Mouse (Mus musculus) urinary bladder, postnatal 4 days (tissue): ENCODE measurements at regions not wholly inside any gene's neighbourhood (a gene's known extent, or its start where the extent isn't known, plus 50 kb on each side); places are given as distances from the start of the nearest gene placed in this dataset.

Experiments used
- DNase-seq, 2 experiments: peaks; one replicate each; pipeline ENCODE4 v3.0.0; 2021 to 2022; ENCODE audit warnings: low spot score in 2 of 2

DNA sequence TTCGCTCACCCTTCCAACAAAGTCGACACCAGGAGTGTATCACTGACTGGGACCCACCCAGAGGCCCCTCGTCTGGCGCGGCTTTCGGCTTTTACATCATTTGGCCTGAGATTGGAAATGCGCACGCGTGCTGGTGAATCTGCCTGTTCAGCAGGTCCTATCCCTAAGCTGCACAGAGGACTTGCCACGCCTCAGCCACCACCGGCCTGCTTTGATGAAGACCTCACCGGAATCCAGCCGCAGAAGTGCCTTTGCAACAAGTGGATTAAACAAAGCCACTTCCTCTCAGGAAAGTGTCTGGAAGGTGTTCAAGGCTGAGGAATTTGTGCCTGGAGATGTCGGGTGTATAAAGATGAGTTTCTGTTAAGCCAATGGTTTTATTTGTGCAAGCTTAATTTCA lies 143.3 kb upstream of the Zc3h12a start:
- DNase-seq, result no peak

DNA sequence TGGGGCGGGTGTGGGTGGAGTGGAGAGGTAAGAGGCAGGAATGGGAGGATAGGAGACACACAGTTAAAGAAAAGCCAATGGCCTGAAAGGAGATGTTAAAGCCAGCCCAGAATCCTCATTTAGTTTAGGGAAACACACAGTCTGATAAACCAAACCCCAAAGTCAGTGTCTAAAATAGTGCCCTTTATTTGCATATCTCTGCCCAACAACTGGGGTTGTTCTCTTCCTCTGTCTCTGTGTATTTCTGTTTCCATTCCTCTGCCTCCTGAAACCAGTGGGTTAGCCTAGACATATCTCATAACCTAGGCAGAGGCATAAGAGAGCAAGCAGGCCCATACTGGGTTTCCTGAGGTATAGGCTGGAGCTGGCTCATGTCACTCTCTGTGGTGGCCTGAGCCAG lies 138.6 kb upstream of the Zc3h12a start:
- DNase-seq, result no peak

DNA sequence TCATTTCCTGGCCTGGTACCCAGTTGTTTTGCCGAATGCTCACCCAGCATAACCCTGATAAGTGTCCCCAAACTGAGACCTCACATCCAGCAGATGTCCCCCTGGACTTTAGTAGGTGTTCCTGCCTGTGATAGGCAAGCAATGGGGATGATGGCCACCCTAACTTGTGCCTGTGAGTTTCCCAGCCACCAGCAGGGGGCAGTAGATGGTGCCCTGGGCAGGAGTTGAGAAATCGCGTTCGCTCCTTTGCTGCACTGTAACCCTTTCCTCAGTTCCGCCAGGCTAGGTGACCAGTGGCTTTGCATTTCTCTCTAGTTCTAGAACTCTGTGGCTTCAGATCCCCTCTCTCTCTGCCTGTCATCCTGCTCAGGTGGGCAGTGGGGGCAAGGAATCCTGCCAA lies 137.9 kb upstream of the Zc3h12a start:
- DNase-seq, result no peak

DNA sequence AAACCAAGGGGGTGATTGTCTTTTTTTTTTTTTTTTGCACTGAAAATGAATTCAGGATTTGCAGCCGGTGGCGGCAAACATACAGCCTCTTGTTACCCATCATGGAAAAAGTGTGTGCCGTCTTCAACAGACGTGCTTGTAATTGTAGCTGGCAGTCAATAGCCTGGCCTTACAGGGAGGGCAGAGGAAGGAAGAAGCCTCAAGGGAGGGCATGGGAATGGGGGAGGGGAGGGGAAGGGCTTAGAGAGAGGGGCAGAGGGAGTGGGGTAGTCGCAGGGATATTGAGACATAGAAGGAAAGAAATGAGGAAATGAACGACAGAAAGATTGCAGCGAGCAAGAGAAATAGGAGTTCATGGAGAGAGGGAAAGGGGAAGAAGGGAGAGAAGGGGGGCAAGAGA lies 137.4 kb upstream of the Zc3h12a start:
- DNase-seq, result no peak

DNA sequence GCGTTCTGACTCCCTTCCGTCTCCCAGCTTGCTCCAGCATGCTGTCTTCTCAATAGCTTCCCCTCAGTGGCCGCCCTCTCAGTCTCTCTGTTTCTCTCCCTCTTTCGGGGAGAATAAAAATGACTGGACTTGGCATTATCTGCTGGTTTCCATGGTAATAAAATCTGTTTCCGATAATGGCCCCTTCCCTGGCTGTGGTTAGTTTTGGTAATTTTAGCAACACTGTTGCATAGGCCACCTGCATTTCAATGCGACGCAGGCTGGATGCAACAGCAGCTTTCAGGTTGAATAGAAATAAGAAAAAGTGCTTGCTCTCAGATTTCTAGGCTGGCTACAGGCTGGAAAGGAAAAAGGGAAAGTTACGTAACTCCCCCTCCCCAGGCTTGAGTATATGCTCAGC lies 133.9 kb upstream of the Zc3h12a start:
- no peak for DNase-seq

DNA sequence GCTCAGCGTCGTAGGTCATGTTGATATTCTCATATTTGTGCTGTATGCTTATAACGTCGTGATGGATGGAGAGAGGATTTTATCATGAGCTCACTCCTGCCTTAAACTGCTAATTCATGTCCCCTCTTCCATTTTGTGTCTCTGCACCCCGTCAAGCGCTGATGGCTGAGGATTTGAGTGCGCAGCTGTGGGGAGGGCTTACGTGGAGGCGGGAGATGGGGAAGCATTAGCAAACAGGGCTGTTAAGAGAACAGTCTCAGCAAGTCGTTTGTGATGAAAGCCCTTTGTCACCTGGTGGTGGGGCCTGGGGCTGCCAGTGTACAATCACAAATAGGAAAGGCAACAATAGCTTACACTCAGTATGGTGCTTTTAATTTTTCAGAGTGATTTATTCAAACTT lies 131.7 kb upstream of the Zc3h12a start:
- no peak for DNase-seq

DNA sequence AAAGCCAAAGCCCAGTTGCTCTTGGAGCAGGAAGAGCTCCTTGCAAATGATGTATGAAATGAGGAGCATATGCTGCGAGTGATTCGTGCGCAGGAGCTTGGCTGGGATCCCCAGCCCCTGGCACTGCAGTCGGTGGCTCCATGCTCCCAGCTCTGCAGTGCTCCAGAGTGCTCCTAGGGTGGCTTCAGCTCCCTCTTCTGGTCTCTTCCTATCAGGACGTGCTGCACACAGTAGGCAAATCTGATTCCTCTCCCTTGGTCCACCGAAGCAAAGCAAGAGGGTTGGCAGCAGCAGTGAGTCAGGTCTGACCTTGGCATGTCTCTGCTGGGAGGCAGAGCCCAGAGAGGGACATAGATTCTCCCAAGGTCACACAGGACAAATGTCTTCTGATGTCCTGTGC lies 130.3 kb upstream of the Zc3h12a start:
- DNase-seq, result no peak

DNA sequence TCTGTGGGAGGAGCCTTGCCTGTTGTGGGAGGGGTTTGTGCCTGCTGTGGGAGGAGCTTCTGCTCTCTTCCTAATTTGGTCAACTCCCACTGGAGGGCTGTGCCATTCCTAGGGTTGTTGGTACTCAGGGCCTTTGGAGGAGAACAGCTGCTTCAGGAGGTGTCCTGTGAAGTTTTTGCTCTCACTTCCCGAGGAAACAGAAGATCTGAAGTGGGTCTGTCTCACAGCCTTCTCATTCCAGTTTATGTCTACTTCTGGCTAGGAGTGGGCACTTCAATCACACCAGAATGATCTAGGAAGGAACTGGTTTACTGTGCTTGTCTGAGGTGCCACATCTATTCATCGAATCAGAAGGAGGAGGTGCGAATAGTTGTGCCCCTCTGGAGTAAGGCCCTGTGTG lies 125.5 kb upstream of the Zc3h12a start:
- DNase-seq, result no peak

DNA sequence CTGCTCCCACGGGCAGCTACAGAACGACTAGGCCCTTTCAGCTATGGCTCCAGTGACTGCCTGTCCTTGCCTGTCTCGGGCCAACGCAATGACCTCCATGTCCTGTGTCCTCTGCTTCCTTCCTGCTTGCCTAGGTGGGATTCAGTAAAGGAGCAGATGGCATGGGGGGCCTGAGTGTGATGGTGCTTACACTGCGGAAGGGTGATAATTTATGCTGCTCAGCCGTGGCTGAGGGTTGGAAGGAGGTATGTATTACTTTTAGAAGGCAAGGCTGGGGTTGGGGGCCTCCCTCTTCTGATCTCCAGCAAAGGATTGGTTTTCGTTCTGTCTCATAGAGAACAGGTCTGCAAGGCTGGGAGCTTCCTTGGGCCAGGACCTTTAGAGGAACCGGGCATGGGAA lies 124.6 kb upstream of the Zc3h12a start:
- DNase-seq, result no peak

DNA sequence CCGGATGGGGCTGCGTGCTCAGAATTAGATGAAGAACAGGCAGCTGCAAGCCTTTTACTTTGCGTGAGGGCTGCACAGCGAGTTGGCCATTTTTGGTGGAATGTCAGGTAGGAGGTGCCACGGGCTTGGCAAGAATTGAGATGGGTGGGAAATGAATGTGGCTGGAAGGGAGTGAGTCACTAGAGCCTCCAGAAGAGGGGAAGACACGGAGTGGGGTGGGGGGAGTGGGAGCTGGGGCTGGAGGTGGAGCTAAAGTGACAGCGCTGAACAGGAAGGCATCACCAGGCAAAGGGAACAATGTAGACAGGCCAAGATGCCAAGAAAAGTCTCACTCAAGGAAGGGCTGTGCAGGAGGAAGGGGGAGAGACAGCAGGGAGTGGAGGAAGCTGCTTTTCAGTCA lies 121.4 kb upstream of the Zc3h12a start:
- DNase-seq, result no peak

DNA sequence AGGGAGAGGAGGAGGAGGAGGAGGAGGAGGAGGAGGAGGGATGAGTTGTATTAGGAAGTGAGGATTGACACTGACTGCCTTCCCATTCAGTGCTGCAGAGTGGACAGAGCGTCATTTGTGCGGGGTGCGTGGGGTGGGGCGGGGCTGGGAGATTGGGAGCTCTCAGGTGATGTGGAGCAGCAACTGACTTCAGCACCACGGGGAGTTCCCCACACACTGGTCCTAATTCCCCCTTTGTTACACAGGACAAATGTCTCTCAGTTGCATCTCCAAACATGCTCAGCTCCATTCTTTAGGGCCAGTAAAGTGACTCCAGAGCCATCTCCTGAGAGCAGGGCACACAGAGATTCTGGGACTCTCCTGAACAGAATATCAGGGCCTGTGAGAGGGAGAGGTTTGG lies 118.5 kb upstream of the Zc3h12a start:
- no peak for DNase-seq

DNA sequence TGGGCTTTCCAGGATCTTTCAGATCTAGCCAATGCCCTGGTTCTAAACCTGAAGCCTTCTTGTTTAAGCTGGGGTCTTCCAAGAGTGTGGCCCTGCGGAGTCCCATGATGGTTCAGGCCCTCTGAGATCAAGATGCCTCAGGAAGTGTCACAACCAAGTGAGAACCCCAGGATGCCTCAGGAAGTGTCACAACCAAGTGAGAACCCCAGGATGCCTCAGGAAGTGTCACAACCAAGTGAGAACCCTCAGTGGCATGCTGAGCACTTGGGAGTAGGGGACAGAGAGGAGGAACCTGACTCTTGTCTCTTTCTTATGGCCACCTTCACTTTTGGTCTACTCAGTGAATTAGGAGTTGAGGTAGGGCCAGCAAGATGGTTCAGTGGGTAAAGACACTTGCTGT lies 114.9 kb upstream of the Zc3h12a start:
- DNase-seq, result no peak

DNA sequence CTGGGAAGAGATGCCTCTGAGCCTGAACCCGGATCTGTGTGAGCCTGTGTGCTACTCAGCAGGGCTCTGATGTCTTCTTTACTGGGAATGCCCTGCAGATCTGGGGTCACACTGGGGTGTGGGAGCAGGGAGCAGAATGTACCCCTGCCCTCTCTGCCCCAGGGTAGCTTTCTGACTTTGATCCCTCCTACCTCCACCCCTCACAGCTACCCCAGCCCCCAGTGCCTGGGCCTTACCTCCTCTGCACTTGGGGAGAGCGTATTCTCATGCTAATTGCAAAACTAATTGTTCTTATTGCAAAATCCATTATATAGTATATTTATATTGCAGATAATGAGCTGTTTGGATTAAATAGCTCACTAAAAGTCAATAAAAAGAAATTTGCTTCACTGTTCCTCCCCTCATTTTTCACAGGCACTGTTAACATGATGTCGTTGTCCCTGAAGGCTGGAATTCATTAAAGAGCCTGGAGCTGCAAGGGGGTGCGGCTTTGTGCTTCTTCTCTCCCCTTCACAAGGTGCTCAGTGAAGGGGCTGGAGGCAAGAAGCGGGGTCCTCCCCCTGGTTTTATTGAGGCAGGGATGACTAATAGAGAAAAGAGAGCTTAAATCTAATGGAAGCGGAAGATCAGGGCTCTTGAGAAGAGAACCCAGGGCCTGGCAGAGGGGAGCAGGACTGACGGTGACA lies 114.1 kb upstream of the Zc3h12a start:
- DNase-seq, result no peak

DNA sequence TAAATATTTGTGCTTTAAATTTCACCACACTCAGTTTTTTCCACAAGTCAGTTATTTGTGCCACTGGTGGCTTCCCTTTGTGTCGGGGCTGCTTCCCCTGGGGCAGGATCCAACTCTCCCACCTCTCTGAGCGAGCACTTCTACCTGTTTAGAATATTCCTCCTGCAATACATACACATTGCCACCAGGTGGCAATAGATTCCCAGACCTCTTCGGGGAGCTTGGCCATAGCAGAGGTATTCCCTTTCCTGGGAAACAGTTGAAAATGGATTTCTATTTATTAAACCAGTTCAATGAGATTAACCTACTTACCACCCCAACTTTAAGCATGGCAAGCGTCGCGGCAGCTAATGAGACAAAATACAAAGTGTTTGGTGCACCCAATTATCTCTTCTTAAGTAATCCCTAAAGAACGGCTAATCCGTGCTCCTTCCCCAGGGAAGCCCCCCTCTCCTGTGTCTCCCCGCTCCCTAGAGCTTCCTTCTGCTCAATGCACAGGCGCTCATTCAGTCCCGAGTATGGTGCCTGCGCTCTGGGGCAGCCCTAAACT lies 104.1 kb upstream of the Zc3h12a start:
- no peak for DNase-seq

DNA sequence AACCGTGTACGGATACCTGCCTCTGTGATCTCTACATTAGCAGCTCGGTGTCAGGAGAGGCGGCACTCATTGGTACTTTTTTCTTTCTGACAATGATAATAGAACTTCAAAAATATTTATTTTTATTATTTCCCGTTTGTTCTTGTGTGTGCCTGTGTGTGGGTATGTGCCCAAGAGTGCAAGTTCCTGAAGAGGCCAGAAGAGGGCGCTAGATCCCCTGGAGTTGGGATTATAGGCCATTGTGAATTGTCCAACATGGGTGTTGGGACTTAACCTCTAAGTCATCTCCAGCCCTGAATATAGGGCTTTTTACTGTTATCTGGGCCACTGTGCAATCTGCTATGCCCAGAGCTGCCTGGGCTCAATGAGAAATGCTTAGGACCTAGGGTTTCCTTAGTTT lies 99.6 kb upstream of the Zc3h12a start:
- no peak for DNase-seq

DNA sequence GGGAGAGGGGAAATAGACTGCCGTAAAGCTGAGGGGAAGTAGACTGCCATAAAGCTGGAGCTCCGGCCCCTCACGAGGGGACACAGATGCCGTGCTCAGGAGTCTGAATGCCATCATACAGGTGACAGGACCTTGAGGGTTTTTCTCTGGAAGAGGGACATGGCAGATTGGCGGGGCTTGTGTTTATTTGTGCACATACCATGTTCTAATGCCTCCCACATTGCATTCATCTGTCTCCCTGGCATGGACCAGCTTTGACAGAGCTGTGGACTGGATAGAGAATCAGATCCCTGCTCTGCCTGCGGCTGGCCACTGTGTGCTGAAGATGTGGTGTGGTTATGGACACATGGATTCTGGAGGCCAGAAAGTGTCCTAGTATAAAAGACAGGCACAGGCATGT lies 95.3 kb upstream of the Zc3h12a start:
- no peak for DNase-seq

DNA sequence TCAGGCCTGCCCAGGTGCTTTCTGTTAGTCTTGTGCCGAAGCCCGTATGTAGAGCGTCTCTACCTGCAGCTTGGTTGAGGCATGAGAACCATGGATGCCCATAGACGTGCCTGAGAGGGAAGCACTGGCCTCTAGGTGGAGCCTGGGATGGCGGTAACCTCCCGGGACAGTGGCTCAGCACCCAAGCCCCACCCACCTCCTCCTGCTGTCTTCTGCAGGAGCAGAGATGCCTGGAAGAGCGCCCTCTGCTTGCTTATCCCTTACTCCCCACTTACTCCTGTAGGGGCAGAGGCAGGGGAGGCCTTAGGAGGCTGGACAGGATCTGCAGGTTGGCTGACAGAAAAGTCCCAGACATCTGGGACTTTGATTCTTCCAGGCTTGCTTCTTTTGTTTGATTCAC lies 92.7 kb upstream of the Zc3h12a start:
- DNase-seq, result no peak

DNA sequence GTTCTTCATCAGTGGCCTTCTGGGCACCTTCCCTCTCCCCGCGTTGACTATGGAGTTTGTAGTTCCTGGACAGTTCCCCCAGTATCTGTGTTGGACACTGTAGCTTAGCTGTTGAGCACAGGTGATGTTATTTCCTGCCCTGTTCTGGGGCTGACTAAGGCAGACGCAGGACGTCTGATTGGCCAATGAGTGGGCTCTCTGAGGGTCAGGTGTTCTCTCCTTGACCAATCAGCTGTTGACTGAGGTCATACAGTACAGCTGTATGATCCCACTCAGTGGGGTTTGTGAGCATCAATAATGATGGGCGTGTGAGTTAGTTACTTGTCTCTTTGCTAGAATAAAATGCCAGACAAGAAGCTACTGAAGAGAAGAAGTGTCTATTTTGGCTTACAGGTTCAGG lies 91.6 kb upstream of the Zc3h12a start:
- DNase-seq, result no peak

DNA sequence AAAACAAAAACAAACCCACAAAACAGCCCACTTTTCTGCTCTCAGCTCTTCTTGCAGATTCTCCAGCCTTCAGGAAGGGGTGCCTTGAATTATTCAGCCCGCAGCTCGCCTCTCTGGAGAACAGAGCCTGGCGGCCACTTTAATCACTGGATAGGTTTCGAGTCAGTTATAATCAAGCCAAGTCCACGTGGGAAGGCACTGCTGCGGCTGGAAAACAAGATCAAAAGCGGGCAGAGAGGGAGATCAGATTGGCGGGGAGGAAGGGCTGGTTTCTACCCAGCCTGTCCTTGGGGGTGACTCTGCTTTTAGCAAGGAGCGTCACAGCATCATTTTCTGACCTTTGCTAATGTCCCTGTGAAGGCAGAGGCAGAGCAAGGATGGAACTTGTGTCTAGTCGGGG lies 86.7 kb upstream of the Zc3h12a start:
- no peak for DNase-seq

DNA sequence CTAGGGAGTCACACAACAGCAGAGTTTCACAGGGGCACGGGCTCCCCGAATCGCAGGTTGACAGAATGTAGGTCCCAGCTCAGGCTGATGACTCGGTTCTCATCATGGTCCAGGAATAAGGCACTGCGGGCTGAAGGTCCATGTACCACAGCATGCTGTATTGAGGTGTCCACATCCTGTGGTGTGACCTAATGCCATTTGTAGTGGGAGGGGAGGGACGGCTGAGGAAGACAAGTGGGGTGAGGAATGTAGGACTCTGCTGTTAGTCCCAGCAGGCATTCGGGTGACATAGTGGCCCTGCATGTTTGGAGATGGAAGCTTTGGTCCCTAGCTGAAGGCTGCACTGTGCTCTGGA lies 84.5 kb upstream of the Zc3h12a start:
- no peak for DNase-seq

DNA sequence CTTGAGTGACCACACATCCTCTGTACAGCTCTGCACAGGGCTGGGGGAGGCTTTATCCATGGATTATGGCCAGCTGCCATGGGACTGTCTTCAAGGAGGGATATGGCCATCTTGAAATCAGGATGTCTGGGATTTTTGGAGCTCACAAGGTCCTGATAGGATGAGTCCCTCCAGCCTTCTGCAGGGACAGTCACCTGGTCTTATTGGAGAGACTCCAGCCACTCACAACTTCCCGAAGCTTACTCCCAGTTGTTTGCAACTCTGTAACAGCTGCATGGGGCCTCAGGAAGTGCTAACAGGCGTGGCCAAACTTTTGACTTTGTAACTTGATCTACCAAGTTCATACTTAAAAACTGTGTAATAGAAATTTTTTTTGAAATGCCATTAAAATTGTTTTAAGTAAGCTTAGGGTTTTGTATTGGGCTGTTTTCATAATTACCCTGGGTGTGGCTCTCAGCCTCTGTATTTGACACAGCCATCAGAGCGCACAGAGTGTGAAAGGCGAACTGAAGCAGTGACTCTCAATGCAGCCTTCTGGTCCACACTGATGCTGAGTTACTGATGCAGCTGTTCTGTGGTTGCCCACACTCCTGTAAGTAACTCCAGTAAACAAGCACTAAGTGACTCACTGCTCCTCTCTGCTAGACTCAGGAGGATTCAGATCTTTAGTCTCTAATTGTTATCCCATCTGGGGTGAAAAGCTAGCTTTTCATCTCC lies 84.0 kb upstream of the Zc3h12a start:
- DNase-seq, result no peak

DNA sequence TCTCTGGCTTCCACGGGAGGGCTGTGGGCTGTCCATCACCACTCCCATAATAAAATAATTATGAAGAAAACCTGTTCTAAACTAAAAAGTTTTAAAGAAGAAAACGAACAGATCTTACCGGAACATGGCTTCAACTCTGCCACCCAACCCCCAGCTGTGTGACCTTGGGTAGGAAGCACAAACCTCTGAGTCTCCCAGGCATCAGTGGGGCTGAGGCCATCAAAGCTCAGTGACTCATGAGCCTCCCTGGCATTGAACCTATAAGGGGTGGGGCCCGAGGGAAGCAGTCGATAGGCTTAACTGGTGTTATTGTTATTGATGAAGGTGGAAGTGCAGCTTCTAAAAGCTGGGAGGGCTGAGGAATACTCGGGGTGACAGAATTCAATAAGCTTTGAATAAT lies 83.1 kb upstream of the Zc3h12a start:
- no peak for DNase-seq

DNA sequence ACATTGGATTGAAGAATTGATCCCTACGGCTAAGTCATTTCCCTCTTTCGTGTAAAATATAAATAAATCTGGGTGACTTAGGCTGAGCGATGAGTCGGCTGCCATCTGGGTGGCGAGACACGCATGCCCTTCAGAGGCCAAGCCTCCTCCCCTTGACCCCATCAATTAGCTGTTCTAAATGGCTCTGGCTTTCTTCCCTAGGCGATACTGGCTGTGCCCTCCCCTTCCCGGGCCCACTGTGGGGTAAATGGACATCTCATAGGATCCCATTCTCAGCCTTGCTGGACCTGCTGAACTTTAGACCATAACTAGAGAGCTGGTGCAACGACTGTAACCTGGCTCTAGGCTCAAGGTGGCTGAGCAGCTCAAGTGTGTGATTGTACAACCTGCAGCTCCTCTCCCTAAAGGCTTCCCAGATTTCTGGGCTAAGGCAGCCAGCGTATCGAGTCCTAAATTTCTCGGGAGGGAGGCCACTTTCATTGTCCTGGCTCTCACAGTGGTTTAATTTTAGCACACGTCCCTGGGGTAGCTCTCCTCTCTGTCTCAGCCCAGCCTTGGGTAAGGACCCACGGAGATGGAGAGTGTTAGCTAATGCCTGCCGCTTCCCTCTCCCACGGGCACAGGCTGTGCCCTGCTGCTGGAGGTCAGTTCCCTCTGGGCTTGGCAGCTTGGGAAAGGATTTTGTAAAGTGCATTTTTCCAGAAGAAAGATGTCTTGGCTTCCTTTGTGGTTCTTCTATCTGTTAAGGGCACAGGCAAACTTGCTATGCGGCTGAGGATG lies 80.7 kb upstream of the Zc3h12a start:
- DNase-seq, result no peak
